Mouse (Mus musculus) splenic B cell, adult 2 months (primary cell): ENCODE measurements around the gene Slc9a9.

Experiments
- DNase-seq: peaks from one replicate; pipeline ENCODE4 v3.0.0-alpha.2; 2011; ENCODE audit warnings: low read depth, low spot score
- H3K27me3 ChIP-seq: 2 replicates; pipeline ENCODE4 v1.6.1; 2012; ENCODE audit warnings: mild to moderate bottlenecking, low read length, moderate library complexity, mixed read lengths; ENCODE audit not compliant: control insufficient read depth, poor library complexity, insufficient read depth, severe bottlenecking
- H3K36me3 ChIP-seq: 2 replicates; pipeline ENCODE4 v1.6.1; 2012; ENCODE audit warnings: mild to moderate bottlenecking, low read length, moderate library complexity, mixed read lengths; ENCODE audit not compliant: control insufficient read depth, poor library complexity, insufficient read depth, severe bottlenecking

Gene Slc9a9

DNA sequence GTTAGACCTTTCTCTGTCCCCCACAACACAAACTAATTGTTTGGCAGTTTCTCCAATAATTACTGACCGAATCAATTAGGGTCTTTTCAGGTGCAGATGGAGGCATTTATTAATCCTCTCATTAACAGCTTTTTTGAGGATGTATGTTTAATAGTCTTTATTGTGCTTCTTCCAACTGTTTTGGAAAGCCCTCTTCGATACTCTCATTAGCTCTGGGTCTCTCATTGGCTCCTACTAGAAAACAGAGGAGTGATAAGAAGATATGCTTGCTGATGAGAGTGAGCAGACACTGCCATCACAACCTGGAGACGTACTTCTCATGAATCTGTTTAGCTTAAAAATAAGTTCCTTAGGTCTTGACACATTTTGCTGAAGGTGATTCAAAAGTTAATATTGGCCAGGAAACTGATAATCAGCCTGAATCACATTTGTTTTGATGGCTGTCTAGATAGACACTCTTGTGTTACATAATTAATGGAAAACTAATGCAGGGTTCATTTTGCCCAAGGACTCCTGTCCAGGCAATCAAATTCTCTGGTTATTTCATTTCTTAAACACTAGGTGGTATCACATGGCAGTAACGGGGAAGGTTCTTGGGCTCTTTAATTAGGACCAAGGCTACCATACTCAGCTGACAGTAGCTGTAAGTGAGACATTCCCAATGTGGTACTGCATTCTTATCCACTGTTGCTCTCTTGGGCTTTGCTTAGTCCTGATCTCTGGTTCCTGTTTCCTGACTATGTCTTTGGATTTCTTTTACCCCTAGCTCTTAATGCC lies 199.5 kb downstream of the Slc9a9 start:
- DNase-seq, result no peak
- Histone ChIP-seq H3K36me3 (no peaks in the 10 kb centered on the region), H3K27me3 (no peaks in the 10 kb centered on the region)

DNA sequence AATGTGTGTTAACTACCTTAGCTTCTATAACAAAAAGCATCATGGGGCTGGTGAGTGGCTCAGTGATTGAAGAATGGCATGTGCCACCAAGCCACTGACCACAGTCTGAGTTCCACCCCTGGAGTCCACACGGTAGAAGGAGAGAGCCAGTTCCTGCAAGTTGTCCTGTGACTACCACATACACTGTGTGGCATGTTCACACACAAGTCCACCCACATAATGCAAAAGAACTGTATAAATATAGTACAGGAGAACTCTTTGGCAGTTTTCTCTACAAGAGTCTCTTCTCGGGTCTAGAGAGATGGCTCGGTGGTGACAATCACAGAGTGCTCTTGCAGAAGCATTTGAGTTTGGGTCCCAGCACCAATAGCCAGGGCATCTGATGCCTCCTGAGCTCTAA lies 212.8 kb downstream of the Slc9a9 start:
- no peak for DNase-seq
- Histone ChIP-seq H3K36me3 (no peaks in the 10 kb centered on the region), H3K27me3 (no peaks in the 10 kb centered on the region)

DNA sequence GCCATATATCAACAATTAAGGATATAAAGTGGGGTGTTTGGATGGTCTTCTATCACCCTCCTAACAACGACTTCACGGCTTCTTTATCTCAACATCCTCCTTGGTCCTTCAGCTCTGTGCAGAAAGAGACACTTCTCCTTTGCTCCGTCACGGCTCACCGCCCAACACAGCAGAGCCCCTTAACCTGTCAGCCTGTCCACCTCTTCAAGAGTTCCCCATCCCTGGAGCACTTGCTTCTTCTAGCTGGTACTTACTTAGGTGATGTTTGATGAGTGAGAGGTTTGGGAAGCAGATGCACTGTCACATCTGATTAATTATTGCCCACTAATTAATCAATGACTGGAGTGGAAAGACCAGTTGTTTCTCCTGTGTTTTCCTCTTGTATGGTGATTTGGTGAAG lies 213.7 kb downstream of the Slc9a9 start:
- peak; percentile 4 for DNase-seq
- Histone ChIP-seq H3K36me3 (no peaks in the 10 kb centered on the region), H3K27me3 (no peaks in the 10 kb centered on the region)

- Histone ChIP-seq H3K27me3 (no peaks in the 10 kb centered on the region), H3K36me3 (no peaks in the 10 kb centered on the region)
- no peak for DNase-seq
Observed at GRCm38 (mm10) chr9:94885151-94885550, 215.4 kb downstream of the Slc9a9 start.

GRCm38 (mm10) chr9:94889647-94890046 lies 219.9 kb downstream of the Slc9a9 start:
- no peaks in the 10 kb centered on the region for H3K36me3 ChIP-seq
- DNase-seq, result no peak

GRCm38 (mm10) chr9:94895882-94896281 lies 226.2 kb downstream of the Slc9a9 start:
- Histone ChIP-seq H3K36me3 (no peaks in the 10 kb centered on the region), H3K27me3 (no peaks in the 10 kb centered on the region)
- no peak for DNase-seq

More at GRCm38 (mm10) chr9:94889647-94890046, 219.9 kb downstream of the Slc9a9 start:
- H3K27me3 ChIP-seq, result no peaks in the 10 kb centered on the region

DNA sequence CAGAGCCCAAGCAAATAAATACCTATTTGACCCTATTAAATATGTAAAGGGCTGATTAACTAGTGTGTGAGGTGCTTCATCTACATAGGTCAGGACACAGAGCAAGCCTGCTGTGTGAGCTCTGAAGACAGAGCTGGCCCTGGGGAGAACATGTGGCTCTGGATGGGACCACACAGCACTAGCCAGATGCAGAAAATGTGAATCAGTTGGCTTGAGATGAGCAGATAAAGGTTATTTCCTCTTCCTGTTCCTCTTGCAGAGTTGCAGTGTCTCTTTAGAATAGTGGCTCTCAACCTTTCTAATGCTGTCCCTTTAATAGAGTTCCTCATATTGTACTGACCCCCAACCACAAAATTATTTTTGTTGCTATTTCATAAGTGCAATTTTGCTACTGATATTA lies 234.5 kb downstream of the Slc9a9 start:
- no peaks in the 10 kb centered on the region for H3K27me3 ChIP-seq
- no peaks in the 10 kb centered on the region for H3K36me3 ChIP-seq
- DNase-seq, result no peak

GRCm38 (mm10) chr9:94907020-94907610 lies 237.4 kb downstream of the Slc9a9 start:
- DNase-seq, result no peak
- Histone ChIP-seq H3K27me3 (no peaks in the 10 kb centered on the region), H3K36me3 (no peaks in the 10 kb centered on the region)

- no peak for DNase-seq
- Histone ChIP-seq H3K27me3 (no peaks in the 10 kb centered on the region), H3K36me3 (no peaks in the 10 kb centered on the region)
Observed at GRCm38 (mm10) chr9:94912071-94912470, 242.4 kb downstream of the Slc9a9 start.

DNA sequence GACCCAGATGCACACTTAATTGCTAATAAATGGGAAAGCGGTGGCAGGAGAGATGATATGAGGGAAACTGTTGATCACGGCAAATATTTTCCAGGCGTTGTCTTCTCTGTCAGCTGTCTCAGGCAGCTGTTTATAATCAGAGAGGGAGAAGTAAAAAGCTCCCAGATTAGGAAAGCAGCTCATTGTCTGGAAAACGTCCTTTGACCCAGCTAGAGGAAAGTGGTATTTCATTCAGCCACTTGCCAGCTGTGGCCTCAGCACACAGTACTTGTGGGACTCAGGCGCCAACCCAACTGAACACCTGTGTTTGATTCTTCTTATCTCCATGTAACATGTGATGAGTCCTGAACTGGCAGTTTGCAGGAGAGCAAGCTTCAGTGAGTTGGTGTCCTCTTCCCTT lies 252.4 kb downstream of the Slc9a9 start:
- no peaks in the 10 kb centered on the region for H3K27me3 ChIP-seq
- DNase-seq, result no peak
- H3K36me3 ChIP-seq, result no peaks in the 10 kb centered on the region

DNA sequence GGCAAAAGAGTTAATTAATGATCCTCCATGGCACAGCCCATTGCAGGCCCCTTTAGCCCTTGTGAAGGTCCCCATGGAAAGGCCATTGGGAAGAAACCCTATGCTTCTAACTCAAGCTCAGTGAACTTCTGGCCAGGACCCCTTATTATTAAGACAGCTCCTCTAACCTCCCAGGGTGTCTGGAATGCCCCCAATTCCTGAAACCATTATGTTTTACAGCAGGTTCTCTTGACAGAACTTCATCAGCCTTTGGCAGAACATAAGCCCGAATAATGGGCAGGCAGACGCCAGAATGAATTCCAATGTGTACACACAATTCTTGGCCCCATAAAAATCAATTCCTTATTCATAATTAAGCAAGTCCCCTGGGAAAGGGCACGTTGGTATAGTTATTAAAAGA lies 256.1 kb downstream of the Slc9a9 start:
- no peaks in the 10 kb centered on the region for H3K27me3 ChIP-seq
- DNase-seq, result no peak
- no peaks in the 10 kb centered on the region for H3K36me3 ChIP-seq

DNA sequence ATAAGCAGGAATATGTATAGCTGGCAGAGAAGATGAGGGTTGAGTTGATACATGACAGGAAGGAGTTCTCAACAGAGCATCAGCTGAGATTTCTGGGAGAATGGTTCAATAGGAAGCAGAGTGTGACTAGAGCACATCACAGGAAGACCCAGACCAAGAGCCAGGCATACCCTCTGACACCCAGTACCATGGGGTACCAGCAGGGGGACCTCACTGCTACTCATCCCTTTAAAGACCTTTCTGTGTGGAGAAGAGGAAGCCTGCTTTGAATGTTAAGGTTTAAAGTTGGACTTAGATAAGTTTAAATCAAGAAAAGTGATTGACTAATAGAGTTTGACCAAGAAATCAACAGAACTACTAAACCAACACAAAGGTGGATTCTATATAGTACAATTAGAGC lies 257.4 kb downstream of the Slc9a9 start:
- no peaks in the 10 kb centered on the region for H3K36me3 ChIP-seq
- DNase-seq, result peak; percentile 3
- H3K27me3 ChIP-seq, result no peaks in the 10 kb centered on the region

DNA sequence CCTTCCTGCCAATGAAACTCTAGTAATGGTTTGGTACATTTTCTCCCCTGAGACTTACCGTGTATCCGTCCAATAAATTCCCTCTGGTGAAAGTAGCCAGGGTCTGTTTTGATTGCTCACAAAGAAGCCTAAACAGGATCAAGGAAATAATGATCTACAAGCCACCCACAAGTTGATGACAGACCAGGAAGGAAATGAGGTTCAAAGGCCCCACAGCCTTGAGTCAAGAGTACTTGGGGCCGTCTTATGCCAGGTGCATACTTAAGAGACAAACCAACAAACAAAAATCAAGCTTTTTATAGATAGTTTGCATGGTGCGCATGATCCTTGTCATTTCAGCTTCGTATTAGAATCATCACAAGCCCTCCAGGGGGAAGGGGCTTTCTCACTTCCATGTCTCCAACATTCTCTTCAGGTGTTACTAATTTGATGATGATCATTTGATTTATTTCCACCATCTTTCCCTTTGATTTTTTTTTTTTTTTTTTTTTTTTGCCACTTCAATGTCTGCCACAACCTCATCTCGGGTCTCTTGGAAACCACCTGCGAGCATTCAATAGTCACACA lies 275.9 kb downstream of the Slc9a9 start:
- no peaks in the 10 kb centered on the region for H3K27me3 ChIP-seq
- DNase-seq, result no peak
- no peaks in the 10 kb centered on the region for H3K36me3 ChIP-seq

DNA sequence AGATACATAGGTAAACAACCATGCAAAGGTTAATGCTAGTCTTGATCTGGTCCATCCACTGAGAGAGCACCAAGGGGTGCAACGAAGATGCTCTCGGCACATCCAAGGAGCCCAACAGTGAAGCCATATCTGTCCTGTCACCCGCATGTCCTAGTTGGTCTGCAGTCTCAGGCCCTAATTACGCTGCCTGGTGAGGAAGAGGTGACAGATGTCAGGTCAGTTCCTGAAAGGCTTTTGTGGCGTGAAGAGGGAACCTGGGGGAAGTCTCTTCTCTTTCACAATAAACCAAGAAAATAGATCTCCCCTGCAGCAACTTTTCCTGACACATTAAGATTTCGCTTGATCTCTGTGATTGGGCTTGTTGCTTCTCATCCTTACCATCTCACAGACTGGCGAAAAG lies 277.5 kb downstream of the Slc9a9 start:
- DNase-seq, result no peak
- Histone ChIP-seq H3K27me3 (no peaks in the 10 kb centered on the region), H3K36me3 (no peaks in the 10 kb centered on the region)

DNA sequence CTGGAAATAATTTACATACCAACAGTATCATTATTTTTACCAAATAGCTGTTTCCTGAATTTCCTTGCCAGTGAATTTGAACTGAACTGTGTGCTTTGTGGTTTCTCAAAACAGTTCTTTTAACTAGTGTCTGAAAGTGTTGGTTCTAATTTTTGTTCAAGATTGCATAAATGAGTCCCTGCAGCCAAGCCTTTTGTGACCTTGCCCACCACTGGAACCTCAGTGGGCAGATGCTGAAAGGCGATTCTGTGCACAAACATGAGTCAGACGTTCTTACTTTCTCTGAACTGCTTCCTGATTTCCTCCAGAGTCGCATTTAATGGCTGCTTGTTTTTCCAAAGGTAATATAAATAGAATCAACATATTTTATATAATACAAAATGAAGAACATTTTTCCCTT lies 281.0 kb downstream of the Slc9a9 start:
- Histone ChIP-seq H3K36me3 (no peaks in the 10 kb centered on the region), H3K27me3 (no peaks in the 10 kb centered on the region)
- DNase-seq, result no peak
